Mouse (Mus musculus): ENCODE results near the gene Mical2.

Mical2 gene

GRCm38 (mm10) chr7:112353939-112354338, 128.3 kb downstream of the Mical2 start:
- DNase-seq (ENCODE audit: low read depth, low spot score), result no peak

- no peak for DNase-seq (ENCODE audit: low read depth, low spot score)
These were observed 128.9 kb downstream of the Mical2 start for GRCm38 (mm10) chr7:112354503-112354951.

GRCm38 (mm10) chr7:112359594-112359993, 133.9 kb downstream of the Mical2 start:
- no peak for DNase-seq (ENCODE audit: low read depth, low spot score)

- DNase-seq (ENCODE audit: low read depth, low spot score), result no peak
These were observed 137.0 kb downstream of the Mical2 start for GRCm38 (mm10) chr7:112362574-112363200.

GRCm38 (mm10) chr7:112365864-112366263, 140.2 kb downstream of the Mical2 start:
- no peak for DNase-seq (ENCODE audit: low read depth, low spot score)

GRCm38 (mm10) chr7:112369046-112369445, 143.4 kb downstream of the Mical2 start:
- DNase-seq (ENCODE audit: low read depth, low spot score), result peak; percentile 29

- DNase-seq (ENCODE audit: low read depth, low spot score), result no peak
These were observed 144.3 kb downstream of the Mical2 start for GRCm38 (mm10) chr7:112369977-112370376.

GRCm38 (mm10) chr7:112371387-112371786, 145.7 kb downstream of the Mical2 start:
- DNase-seq (ENCODE audit: low read depth, low spot score), result no peak

GRCm38 (mm10) chr7:112374035-112374434, 148.4 kb downstream of the Mical2 start:
- no peak for DNase-seq (ENCODE audit: low read depth, low spot score)

GRCm38 (mm10) chr7:112375062-112375461, 149.4 kb downstream of the Mical2 start:
- no peak for DNase-seq (ENCODE audit: low read depth, low spot score)

GRCm38 (mm10) chr7:112375900-112376299, 150.2 kb downstream of the Mical2 start:
- DNase-seq (ENCODE audit: low read depth, low spot score), result no peak

- no peak for DNase-seq (ENCODE audit: low read depth, low spot score)
These were observed 151.0 kb downstream of the Mical2 start for GRCm38 (mm10) chr7:112376611-112377010.

GRCm38 (mm10) chr7:112377314-112377713, 151.7 kb downstream of the Mical2 start:
- DNase-seq (ENCODE audit: low read depth, low spot score), result peak; percentile 36

GRCm38 (mm10) chr7:112378056-112378455, 152.4 kb downstream of the Mical2 start:
- DNase-seq (ENCODE audit: low read depth, low spot score), result no peak

GRCm38 (mm10) chr7:112378476-112378875, 152.8 kb downstream of the Mical2 start:
- no peak for DNase-seq (ENCODE audit: low read depth, low spot score)

- no peak for DNase-seq (ENCODE audit: low read depth, low spot score)
These were observed 160.9 kb downstream of the Mical2 start for GRCm38 (mm10) chr7:112386521-112386920.

- DNase-seq (ENCODE audit: low read depth, low spot score), result no peak
These were observed 162.2 kb downstream of the Mical2 start for GRCm38 (mm10) chr7:112387876-112388275.

- no peak for DNase-seq (ENCODE audit: low read depth, low spot score)
These were observed 162.8 kb downstream of the Mical2 start for GRCm38 (mm10) chr7:112388363-112388875.

- no peak for DNase-seq (ENCODE audit: low read depth, low spot score)
These were observed 164.1 kb downstream of the Mical2 start for GRCm38 (mm10) chr7:112389611-112390251.

- DNase-seq (ENCODE audit: low read depth, low spot score), result no peak
These were observed 164.7 kb downstream of the Mical2 start for GRCm38 (mm10) chr7:112390252-112390936.

- DNase-seq (ENCODE audit: low read depth, low spot score), result no peak
These were observed 165.4 kb downstream of the Mical2 start for GRCm38 (mm10) chr7:112390937-112391605.

GRCm38 (mm10) chr7:112397786-112398185, 172.1 kb downstream of the Mical2 start:
- DNase-seq (ENCODE audit: low read depth, low spot score), result no peak

All from WW6 (cell line).